Mouse (Mus musculus) kidney, postnatal 0 days (tissue): ENCODE results near the gene Grap. TPM values are rescaled to one million over a fixed set of nuclear protein-coding genes. Genes with fewer than 3 reads are reported as not detected.

Source experiments
- ATAC-seq: fragments of 200-750 bp; cut with Nextera tagmentation; replicated peaks from 2 replicates; pipeline ENCODE4 v1.8.0; 2017; ENCODE audit warnings: low read depth, moderate number of reproducible peaks, moderate TSS enrichment, moderate library complexity; ENCODE audit not compliant: low FRiP score
- DNase-seq: peaks from one replicate; pipeline ENCODE4 v3.0.0-alpha.2; 2016; ENCODE audit warnings: low spot score
- H3K27ac ChIP-seq: fragments of 300-500 bp; sonication (generic); 2 replicates; pipeline ENCODE4 v1.5.1; 2014; ENCODE audit warnings: mild to moderate bottlenecking
- H3K27me3 ChIP-seq: fragments of 300-500 bp; sonication (generic); 2 replicates; pipeline ENCODE4 v1.6.1; 2014; ENCODE audit warnings: low read length, mixed read lengths; ENCODE audit not compliant: insufficient read depth
- H3K36me3 ChIP-seq: fragments of 300-500 bp; sonication (generic); 2 replicates; pipeline ENCODE4 v1.6.1; 2014; ENCODE audit warnings: low read length, mixed read lengths; ENCODE audit not compliant: insufficient read depth
- H3K4me1 ChIP-seq: fragments of 300-500 bp; sonication (generic); replicated peaks from 2 replicates; pipeline ENCODE4 v1.6.1; 2014; ENCODE audit warnings: antibody characterized with exemption, low read length, mixed read lengths; ENCODE audit not compliant: insufficient read depth
- H3K4me2 ChIP-seq: fragments of 300-500 bp; sonication (generic); 2 replicates; pipeline ENCODE4 v1.6.1; 2014; ENCODE audit warnings: mild to moderate bottlenecking, low read length, moderate library complexity, mixed read lengths
- H3K4me3 ChIP-seq: fragments of 300-500 bp; sonication (generic); replicated peaks from 2 replicates; pipeline ENCODE4 v1.5.1; 2014; ENCODE audit warnings: low read depth, low read length
- H3K9ac ChIP-seq: fragments of 300-500 bp; sonication (generic); 2 replicates; pipeline ENCODE4 v1.6.1; 2014; ENCODE audit warnings: low read depth, low read length
- H3K9me3 ChIP-seq: fragments of 300-500 bp; sonication (generic); replicated peaks from 2 replicates; pipeline ENCODE4 v1.6.1; 2016; ENCODE audit warnings: low read length, inconsistent platforms, mixed read lengths
- CTCF ChIP-seq: IDR thresholded peaks from 2 replicates; pipeline ENCODE4 v1.5.1; 2016; ENCODE audit warnings: antibody characterized with exemption, low read depth, mild to moderate bottlenecking, moderate library complexity
- WGBS: fragments of 180-500 bp; shearing (Covaris S2); extraction: QIAGEN DNeasy Blood & Tissue Kit; methylation state at CpG from one replicate; pipeline ENCODE4 v1.1.7; 2014; 5-methylcytosine and 5-hydroxymethylcytosine counted together
- polyA plus RNA-seq: library from polyadenylated mRNA; unstranded; fragments of >200 nt; fragmentation: Nextera tagmentation; extraction: Ambion mirVana; gene quantifications from 2 replicates; pipeline ENCODE4 v1.2.1, GENCODE M21; 2015

Grap gene
- polyA plus RNA-seq, 1 experiment from 2014 or later: 8.2 TPM

- no peak for ATAC-seq
- Histone ChIP-seq H3K4me3 (no peak overlapping the region), H3K4me1 (no peaks in the 10 kb centered on the region), H3K27me3 (no peaks in the 10 kb centered on the region), H3K9ac (no peak overlapping the region), H3K4me2 (no peak overlapping the region), H3K36me3 (no peaks in the 10 kb centered on the region), H3K9me3 (no peaks in the 10 kb centered on the region), H3K27ac (no peak overlapping the region)
- WGBS: 63% methylated on average over 7 of the region's 7 CpGs
- DNase-seq: no peak
- TF ChIP-seq CTCF: no peak
These were observed 7.8 kb downstream of the Grap start for GRCm38 (mm10) chr11:61660806-61661392.

GRCm38 (mm10) chr11:61662189-61662588 lies 9.1 kb downstream of the Grap start:
- no peak overlapping the region for H3K27ac ChIP-seq
- no peak overlapping the region for H3K4me3 ChIP-seq
- H3K9me3 ChIP-seq: no peaks in the 10 kb centered on the region
- no peaks in the 10 kb centered on the region for H3K4me1 ChIP-seq
- ATAC-seq (no peak), DNase-seq (no peak)
- no peak for TF ChIP-seq CTCF
- no peaks in the 10 kb centered on the region for H3K27me3 ChIP-seq
- 70% methylated on average over 5 of the region's 5 CpGs for WGBS
- no peaks in the 10 kb centered on the region for H3K36me3 ChIP-seq
- H3K4me2 ChIP-seq: no peak overlapping the region
- no peak overlapping the region for H3K9ac ChIP-seq

- ATAC-seq: no peak
- no peaks in the 10 kb centered on the region for H3K27me3 ChIP-seq
- no peaks in the 10 kb centered on the region for H3K4me1 ChIP-seq
- no peak overlapping the region for H3K4me2 ChIP-seq
- DNase-seq: no peak
- no peaks in the 10 kb centered on the region for H3K9me3 ChIP-seq
- 87% methylated on average over 4 of the region's 4 CpGs for WGBS
- no peak overlapping the region for H3K27ac ChIP-seq
- no peak overlapping the region for H3K4me3 ChIP-seq
- TF ChIP-seq CTCF: no peak
- H3K36me3 ChIP-seq: no peaks in the 10 kb centered on the region
- no peak overlapping the region for H3K9ac ChIP-seq
These were observed 12.3 kb downstream of the Grap start for GRCm38 (mm10) chr11:61665401-61665800.

- Histone ChIP-seq H3K9me3 (no peaks in the 10 kb centered on the region), H3K9ac (no peak overlapping the region), H3K27me3 (no peaks in the 10 kb centered on the region), H3K27ac (no peak overlapping the region), H3K4me2 (no peak overlapping the region), H3K36me3 (no peaks in the 10 kb centered on the region), H3K4me1 (no peaks in the 10 kb centered on the region), H3K4me3 (no peak overlapping the region)
- peak; percentile 78 for DNase-seq
- ATAC-seq: peak; percentile 47; the same call in 1 of the 2 replicates
- 47% methylated on average over 7 of the region's 7 CpGs for WGBS
- peak; percentile 87 for TF ChIP-seq CTCF
These were observed 13.1 kb downstream of the Grap start for GRCm38 (mm10) chr11:61665991-61666799.

- Histone ChIP-seq H3K4me2 (no peak overlapping the region), H3K4me1 (no peaks in the 10 kb centered on the region), H3K9me3 (no peaks in the 10 kb centered on the region), H3K27me3 (no peaks in the 10 kb centered on the region), H3K27ac (no peak overlapping the region), H3K4me3 (no peak overlapping the region), H3K9ac (no peak overlapping the region), H3K36me3 (no peaks in the 10 kb centered on the region)
- ATAC-seq: no peak
- TF ChIP-seq CTCF: no peak
- WGBS: 81% methylated on average over 5 of the region's 5 CpGs
- no peak for DNase-seq
These were observed 14.2 kb downstream of the Grap start for GRCm38 (mm10) chr11:61667248-61667647.

GRCm38 (mm10) chr11:61667782-61668181 lies 14.7 kb downstream of the Grap start:
- no peak overlapping the region for H3K4me3 ChIP-seq
- H3K4me2 ChIP-seq: no peak overlapping the region
- no peak overlapping the region for H3K9ac ChIP-seq
- ATAC-seq: no peak
- H3K4me1 ChIP-seq: no peaks in the 10 kb centered on the region
- DNase-seq: no peak
- no peak overlapping the region for H3K27ac ChIP-seq
- H3K9me3 ChIP-seq: no peaks in the 10 kb centered on the region
- TF ChIP-seq CTCF: no peak
- no peaks in the 10 kb centered on the region for H3K27me3 ChIP-seq
- H3K36me3 ChIP-seq: no peaks in the 10 kb centered on the region
- 61% methylated on average over 5 of the region's 5 CpGs for WGBS
